Mouse (Mus musculus) heart, postnatal 0 days (tissue): ENCODE results near the gene BC005561.

Experiments
- CTCF ChIP-seq: IDR thresholded peaks from 2 replicates; pipeline ENCODE4 v1.5.1; 2016; ENCODE audit warnings: antibody characterized with exemption, control low read depth, low read depth
- EP300 ChIP-seq: IDR thresholded peaks from 2 replicates; pipeline ENCODE4 v1.6.1; 2016; ENCODE audit warnings: antibody characterized with exemption, low read depth

- TF ChIP-seq CTCF: no peak
- TF ChIP-seq EP300: no peak
These were observed 48.3 kb upstream of the BC005561 start for GRCm38 (mm10) chr5:104459706-104460455.
